In genomic region chr6:146912835-146913488, GRCm38 (mm10) we compare ENCODE assay signal across 8 mouse cellular contexts. TPM values are rescaled to one million over a fixed set of nuclear protein-coding genes. Genes with fewer than 3 reads are reported as not detected.
DNase-seq lines count a peak whose midpoint lies in the region; ATAC-seq and TF ChIP-seq lines count a peak whose summit lies in the region.

No protein-coding gene starts in this region.

- peak; percentile 23 to 52 for DNase-seq in lung, adult 18-20 months
- no peak for DNase-seq in lung, postnatal 10 days
- no peak for DNase-seq in yolk sac, embryonic 10.5 days (ENCODE audit: low spot score)
- no peak for DNase-seq in layer of hippocampus, adult 9-10 months (ENCODE audit: low spot score)
- no peak for DNase-seq in midbrain, embryonic 14.5 days

- H3K9ac ChIP-seq in heart, embryonic 16.5 days (ENCODE audit: low read length) = no peak overlapping the region
- no peak overlapping the region for H3K9ac ChIP-seq in limb, embryonic 12.5 days (replicated peaks)
- H3K9ac ChIP-seq in midbrain, embryonic 14.5 days (replicated peaks; ENCODE audit: low read length) = no peak overlapping the region

- no peak overlapping the region for H3K4me2 ChIP-seq in heart, embryonic 16.5 days (ENCODE audit: low read depth, low read length)
- H3K4me2 ChIP-seq in limb, embryonic 12.5 days = no peak overlapping the region
- H3K4me2 ChIP-seq in midbrain, embryonic 14.5 days (ENCODE audit: low read length) = no peak overlapping the region

- peak; percentile 64 for ATAC-seq in heart, embryonic 16.5 days (replicated peaks; ENCODE audit: extremely low read depth, insufficient read depth, low FRiP score)
- ATAC-seq in limb, embryonic 12.5 days (ENCODE audit: insufficient number of reproducible peaks, insufficient read depth, low FRiP score, low TSS enrichment, low read depth) = no peak
- ATAC-seq in midbrain, embryonic 14.5 days (ENCODE audit: low FRiP score, low TSS enrichment) = no peak

- TF ChIP-seq CTCF in small intestine, adult 2 months (IDR thresholded peaks at IDR 0.05; ENCODE audit: extremely low read depth, insufficient read length, insufficient replicate concordance, low read depth, low read length) = no peak

- no peaks in the 10 kb centered on the region for H3K27me3 ChIP-seq in heart, embryonic 16.5 days (ENCODE audit: control insufficient read depth, insufficient read depth, low read length)
- no peaks in the 10 kb centered on the region for H3K27me3 ChIP-seq in limb, embryonic 12.5 days
- no peaks in the 10 kb centered on the region for H3K27me3 ChIP-seq in small intestine, adult 2 months (ENCODE audit: control insufficient read depth, insufficient read depth, low read length)
- no peaks in the 10 kb centered on the region for H3K27me3 ChIP-seq in midbrain, embryonic 14.5 days (ENCODE audit: control insufficient read depth, insufficient read depth, low read length)

- H3K36me3 ChIP-seq in heart, embryonic 16.5 days (ENCODE audit: control insufficient read depth, insufficient read depth) = no peaks in the 10 kb centered on the region
- H3K36me3 ChIP-seq in limb, embryonic 12.5 days = 0 out of 2 replicates have a peak, but pooled peaks cover under 1% of the 10 kb centered on the region
- no peaks in the 10 kb centered on the region for H3K36me3 ChIP-seq in small intestine, adult 2 months (ENCODE audit: control insufficient read depth, insufficient read depth, low read length)
- no peaks in the 10 kb centered on the region for H3K36me3 ChIP-seq in midbrain, embryonic 14.5 days (ENCODE audit: control insufficient read depth, insufficient read depth, low read length)

- WGBS in heart, embryonic 16.5 days = 12% methylated on average over 3 of the region's 3 CpGs
- WGBS in limb, embryonic 12.5 days = 19% methylated on average over 3 of the region's 3 CpGs
- WGBS in small intestine, adult 2 months = 30% methylated on average over 3 of the region's 3 CpGs
- WGBS in midbrain, embryonic 14.5 days = 31% methylated on average over 3 of the region's 3 CpGs

- peaks cover 52% of the 10 kb centered on the region for H3K4me1 ChIP-seq in heart, embryonic 16.5 days (ENCODE audit: control insufficient read depth, insufficient read depth, low read length)
- peaks cover 27% of the 10 kb centered on the region for H3K4me1 ChIP-seq in limb, embryonic 12.5 days (replicated peaks)
- peaks cover 7% of the 10 kb centered on the region; the same call in 1 of the 2 replicates for H3K4me1 ChIP-seq in small intestine, adult 2 months (ENCODE audit: control insufficient read depth, insufficient read depth, insufficient read length, low read length)
- H3K4me1 ChIP-seq in midbrain, embryonic 14.5 days (ENCODE audit: control insufficient read depth, insufficient read depth, low read length) = no peaks in the 10 kb centered on the region

- no peaks in the 10 kb centered on the region for H3K9me3 ChIP-seq in heart, embryonic 16.5 days (replicated peaks; ENCODE audit: control insufficient read depth, low read length)
- H3K9me3 ChIP-seq in limb, embryonic 12.5 days = no peaks in the 10 kb centered on the region
- H3K9me3 ChIP-seq in midbrain, embryonic 14.5 days (ENCODE audit: control insufficient read depth, low read length) = no peaks in the 10 kb centered on the region

- H3K4me3 ChIP-seq in heart, embryonic 16.5 days (ENCODE audit: low read length) = no peak overlapping the region
- no peak overlapping the region for H3K4me3 ChIP-seq in limb, embryonic 12.5 days (replicated peaks)
- no peak overlapping the region for H3K4me3 ChIP-seq in small intestine, adult 2 months (ENCODE audit: low read depth, low read length)
- H3K4me3 ChIP-seq in midbrain, embryonic 14.5 days (replicated peaks; ENCODE audit: low read depth, low read length) = no peak overlapping the region

- no peak for TF ChIP-seq POLR2A in small intestine, adult 2 months (IDR thresholded peaks at IDR 0.05; ENCODE audit: low read depth, low read length)

- peak overlapping the region; percentile 66 for H3K27ac ChIP-seq in heart, embryonic 16.5 days (ENCODE audit: low read length)
- peak overlapping the region; percentile 79 for H3K27ac ChIP-seq in limb, embryonic 12.5 days
- 0 out of 2 replicates have a peak overlapping the region, but pooled peaks have one; percentile 14 for H3K27ac ChIP-seq in small intestine, adult 2 months (ENCODE audit: insufficient read depth, low read depth, low read length)
- no peak overlapping the region for H3K27ac ChIP-seq in midbrain, embryonic 14.5 days (replicated peaks; ENCODE audit: low read depth, low read length)

RNA-seq across cellular contexts. Expression of gene Ppfibp1, which starts 24.7 kb away (rescaled TPM):
- 47.9 and 49.8 TPM in 2 replicates for polyA plus RNA-seq in heart, embryonic 16.5 days (2015; fragmentation: Nextera tagmentation; extraction: Ambion mirVana)
- polyA plus RNA-seq in limb, embryonic 12.5 days (2016; fragmentation: Nextera tagmentation; extraction: Ambion mirVana) = 61.0 and 68.0 TPM in 2 replicates
- 1.6 and 3.3 TPM in 2 replicates for polyA plus RNA-seq in small intestine, adult 2 months (2012; rRNA removed)
- 9.2 and 13.4 TPM in 2 replicates for polyA plus RNA-seq in midbrain, embryonic 14.5 days (2014; fragmentation: Nextera tagmentation; extraction: Ambion mirVana)

RNA-seq across cellular contexts. Expression of gene 1700034J05Rik, which starts 41.3 kb away (rescaled TPM):
- 0.09 and 0.12 TPM in 2 replicates for polyA plus RNA-seq in heart, embryonic 16.5 days (2015; fragmentation: Nextera tagmentation; extraction: Ambion mirVana)
- polyA plus RNA-seq in limb, embryonic 12.5 days (2016; fragmentation: Nextera tagmentation; extraction: Ambion mirVana) = 0.10 and 0.11 TPM in 2 replicates
- not detected in 2 replicates for polyA plus RNA-seq in small intestine, adult 2 months (2012; rRNA removed)
- polyA plus RNA-seq in midbrain, embryonic 14.5 days (2014; fragmentation: Nextera tagmentation; extraction: Ambion mirVana) = not detected in 2 replicates

Comparison
In these comparisons a context has a peak if more than half of its experiments do, and no peak if none do; other contexts are left out.
1. DNase-seq: peak in lung, adult 18-20 months (2 of 2); none in lung, postnatal 10 days (single experiment), yolk sac, embryonic 10.5 days (single experiment), layer of hippocampus, adult 9-10 months (single experiment) and midbrain, embryonic 14.5 days (single experiment).